Mouse (Mus musculus) CH12.LX (cell line): ENCODE data around the gene Cipc. TPM values are rescaled to one million over a fixed set of nuclear protein-coding genes. Genes with fewer than 3 reads are reported as not detected.

Source experiments
- DNase-seq: peaks from one replicate; pipeline ENCODE4 v3.0.0-alpha.2; 2013; ENCODE audit errors: extremely low read depth
- H3K27ac ChIP-seq: 2 replicates; pipeline ENCODE4 v1.5.1; 2012; ENCODE audit warnings: low read depth, mild to moderate bottlenecking, control low read depth, moderate library complexity; ENCODE audit not compliant: insufficient read depth
- H3K27me3 ChIP-seq: replicated peaks from 2 replicates; pipeline ENCODE3; 2012; ENCODE audit warnings: inconsistent platforms
- H3K36me3 ChIP-seq, 2 experiments: replicated peaks in 1 of 2; 2 replicates each; pipeline versions ENCODE3 to v1.6.1; 2012; ENCODE audit warnings: inconsistent platforms in 1 of 2, low read length in 1 of 2, mild to moderate bottlenecking in 1 of 2, mixed read lengths in 1 of 2, moderate library complexity in 1 of 2; ENCODE audit not compliant: control insufficient read depth in 1 of 2, insufficient read depth in 1 of 2
- H3K4me1 ChIP-seq, 2 experiments: 2 replicates each; pipeline ENCODE4 v1.6.1; 2012; ENCODE audit warnings: inconsistent platforms in 1 of 2, moderate library complexity in 1 of 2; ENCODE audit not compliant: insufficient read depth in 2 of 2, control insufficient read depth in 1 of 2
- H3K4me2 ChIP-seq: 2 replicates; pipeline ENCODE4 v1.6.1; 2012; ENCODE audit warnings: low read depth, mild to moderate bottlenecking, control low read depth; ENCODE audit not compliant: poor library complexity, insufficient read depth, severe bottlenecking
- H3K4me3 ChIP-seq, 3 experiments: fragments of 150-350 bp in 1 of 3; sonication (generic) in 1 of 3; replicated peaks in 1 of 3; 2 replicates each; pipeline versions ENCODE3 to v1.5.1; 2011 to 2012; ENCODE audit warnings: low read depth in 2 of 3, low read length in 2 of 3, mild to moderate bottlenecking in 2 of 3, moderate library complexity in 2 of 3, control low read depth in 1 of 3, improper control_type of control experiment in 1 of 3, inconsistent platforms in 1 of 3, mixed read lengths in 1 of 3; ENCODE audit not compliant: poor library complexity in 1 of 3
- H3K79me2 ChIP-seq: replicated peaks from 2 replicates; pipeline ENCODE4 v1.6.1; 2012; ENCODE audit warnings: mild to moderate bottlenecking, moderate library complexity; ENCODE audit not compliant: control insufficient read depth, poor library complexity, insufficient read depth, severe bottlenecking; ENCODE audit errors: extremely low read depth
- H3K9ac ChIP-seq: 2 replicates; pipeline ENCODE4 v1.6.1; 2012; ENCODE audit warnings: low read depth, mild to moderate bottlenecking, control low read depth, moderate library complexity; ENCODE audit not compliant: insufficient read depth
- H3K9me3 ChIP-seq: replicated peaks from 2 replicates; pipeline ENCODE3; 2012; ENCODE audit warnings: low read length, inconsistent platforms, mixed read lengths
- CHD1 ChIP-seq: IDR thresholded peaks from 2 replicates; pipeline ENCODE4 v1.6.1; 2012; ENCODE audit warnings: low read depth, low read length, improper control_type of control experiment, inconsistent platforms
- CHD2 ChIP-seq: IDR thresholded peaks from 2 replicates; pipeline ENCODE4 v1.6.1; 2011; ENCODE audit warnings: low read length, improper control_type of control experiment
- CTCF ChIP-seq, 2 experiments: IDR thresholded peaks in 1 of 2; conservative IDR thresholded peaks in 1 of 2; 2 replicates each; pipeline ENCODE4 v1.5.1; 2011 to 2012; ENCODE audit warnings: low read depth in 2 of 2, low read length in 2 of 2, improper control_type of control experiment in 1 of 2, inconsistent platforms in 1 of 2, mild to moderate bottlenecking in 1 of 2, moderate library complexity in 1 of 2
- E2F4 ChIP-seq: IDR thresholded peaks from 2 replicates; pipeline ENCODE4 v1.6.1; 2011; ENCODE audit warnings: low read depth, low read length, improper control_type of control experiment; ENCODE audit not compliant: insufficient replicate concordance
- ELF1 ChIP-seq: IDR thresholded peaks from 2 replicates; pipeline ENCODE4 v1.6.1; 2014; ENCODE audit warnings: low read depth, mild to moderate bottlenecking, inconsistent platforms, low read length, improper control_type of control experiment
- EP300 ChIP-seq: IDR thresholded peaks from 2 replicates; pipeline ENCODE4 v1.6.1; 2011; ENCODE audit warnings: low read length, improper control_type of control experiment
- GABPA ChIP-seq: IDR thresholded peaks from 2 replicates; pipeline ENCODE4 v1.6.1; 2012; ENCODE audit warnings: low read depth, low read length, improper control_type of control experiment, inconsistent platforms; ENCODE audit not compliant: insufficient replicate concordance
- IRF4 ChIP-seq: IDR thresholded peaks from 2 replicates; pipeline ENCODE4 v1.6.1; 2014; ENCODE audit warnings: low read depth, mild to moderate bottlenecking, inconsistent platforms, low read length, improper control_type of control experiment
- JUN ChIP-seq: IDR thresholded peaks from 2 replicates; pipeline ENCODE4 v1.6.1; 2011; ENCODE audit warnings: low read depth, mild to moderate bottlenecking, low read length, improper control_type of control experiment, moderate library complexity; ENCODE audit not compliant: insufficient read depth
- KAT2A ChIP-seq: IDR thresholded peaks from 2 replicates; pipeline ENCODE4 v1.6.1; 2012; ENCODE audit warnings: low read length, improper control_type of control experiment, inconsistent platforms; ENCODE audit not compliant: insufficient replicate concordance
- MAZ ChIP-seq: IDR thresholded peaks from 2 replicates; pipeline ENCODE4 v1.6.1; 2012; ENCODE audit warnings: low read depth, mild to moderate bottlenecking, inconsistent platforms, low read length, improper control_type of control experiment, moderate library complexity
- MEF2A ChIP-seq: IDR thresholded peaks from 2 replicates; pipeline ENCODE4 v1.6.1; 2014; ENCODE audit warnings: low read depth, mild to moderate bottlenecking, inconsistent platforms, low read length, improper control_type of control experiment, borderline replicate concordance
- MYC ChIP-seq: IDR thresholded peaks from 2 replicates; pipeline ENCODE4 v1.6.1; 2011; ENCODE audit warnings: low read depth, mild to moderate bottlenecking, improper control_type of control experiment, low read length
- NRF1 ChIP-seq: IDR thresholded peaks from 2 replicates; pipeline ENCODE4 v1.6.1; 2014; ENCODE audit warnings: low read depth, mild to moderate bottlenecking, inconsistent platforms, low read length, improper control_type of control experiment, moderate library complexity
- POLR2AphosphoS2 ChIP-seq: IDR thresholded peaks from 2 replicates; pipeline ENCODE4 v1.6.1; 2011; ENCODE audit warnings: low read depth, low read length, improper control_type of control experiment
- RAD21 ChIP-seq: IDR thresholded peaks from 2 replicates; pipeline ENCODE4 v1.6.1; 2011; ENCODE audit warnings: low read depth, mild to moderate bottlenecking, low read length, improper control_type of control experiment, moderate library complexity
- RCOR1 ChIP-seq: conservative IDR thresholded peaks from 2 replicates; pipeline ENCODE4 v1.6.1; 2012; ENCODE audit warnings: low read depth, mild to moderate bottlenecking, inconsistent platforms, low read length, improper control_type of control experiment
- SMC3 ChIP-seq: IDR thresholded peaks from 2 replicates; pipeline ENCODE4 v1.6.1; 2011; ENCODE audit warnings: low read depth, low read length, improper control_type of control experiment
- TCF12 ChIP-seq: IDR thresholded peaks from 2 replicates; pipeline ENCODE4 v1.6.1; 2014; ENCODE audit warnings: low read depth, mild to moderate bottlenecking, inconsistent platforms, low read length, improper control_type of control experiment
- USF1 ChIP-seq: IDR thresholded peaks from 2 replicates; pipeline ENCODE4 v1.6.1; 2014; ENCODE audit warnings: low read depth, mild to moderate bottlenecking, inconsistent platforms, low read length, improper control_type of control experiment
- ZKSCAN1 ChIP-seq: IDR thresholded peaks from 2 replicates; pipeline ENCODE4 v1.6.1; 2012; ENCODE audit warnings: low read depth, inconsistent platforms, low read length, improper control_type of control experiment, borderline replicate concordance
- ZNF384 ChIP-seq: IDR thresholded peaks from 2 replicates; pipeline ENCODE4 v1.6.1; 2012; ENCODE audit warnings: low read depth, low read length, improper control_type of control experiment, inconsistent platforms
- dilution Hi-C: fragments of 300-500 bp; cut with MboI; formaldehyde crosslinking; loops from 2 replicates; pipeline ENCODE4 v1.14.3; 2020; ENCODE audit warnings: low sequenced_read_pairs; ENCODE audit not compliant: extremely low pct_unique_long_range_greater_than_20kb, extremely low pct_ligation_motif_present
- in situ Hi-C: fragments of 300-500 bp; cut with MboI; formaldehyde crosslinking; loops from 3 replicates; pipeline ENCODE4 v1.14.3; 2019; ENCODE audit warnings: low sequenced_read_pairs, low pct_ligation_motif_present, low pct_unique_long_range_greater_than_20kb, mixed read lengths
- polyA plus RNA-seq: library from polyadenylated mRNA; unstranded; fragments of >175 nt; gene quantifications from 2 replicates; pipeline ENCODE4 v1.2.1, GENCODE M21; 2012; ENCODE audit warnings: low read depth; ENCODE audit not compliant: insufficient read length
- total RNA-seq, 2 experiments: library from RNA; depleted of rRNA; stranded (reverse); fragments of 300-350 nt in 1 of 2; fragments of >200 nt in 1 of 2; gene quantifications; 2 replicates each; pipeline ENCODE4 v1.2.3; 2012 to 2014

Cipc gene
- total and polyA plus RNA-seq, 3 experiments, result 15.7 to 20.5 (median 18.7) TPM

DNA sequence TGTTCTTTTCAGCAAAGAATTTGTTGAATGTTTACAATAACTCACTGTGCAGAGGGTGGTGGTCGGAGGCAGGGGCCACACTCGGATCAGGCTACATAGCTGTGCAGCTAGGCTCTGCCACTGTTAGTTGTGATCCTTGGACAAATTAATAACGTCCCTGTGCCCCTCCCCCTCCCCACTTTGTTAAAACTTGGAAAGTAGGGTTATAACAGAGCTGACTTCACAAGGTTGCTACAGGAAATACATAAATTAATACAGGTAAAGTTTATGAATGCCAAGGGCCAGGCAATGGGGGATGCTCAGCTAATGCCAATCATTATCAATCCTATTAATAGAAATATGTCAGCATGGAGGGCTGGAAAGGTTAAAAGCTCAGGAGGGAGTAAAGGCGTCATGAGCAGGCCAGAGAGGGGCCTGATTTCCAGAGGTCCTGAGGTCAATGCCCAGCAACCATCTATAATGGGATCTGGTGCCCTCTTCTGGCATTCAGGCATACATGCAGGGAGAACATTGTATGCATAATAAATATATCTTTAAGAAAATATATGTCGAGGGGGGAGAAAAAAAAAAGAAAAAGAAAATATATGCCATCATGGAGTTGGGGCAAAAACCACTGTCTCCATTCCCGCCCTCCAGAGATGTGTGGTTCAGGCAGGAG lies 29.8 kb downstream of the Cipc start:
- DNase-seq, result no peak
- in situ Hi-C loops (no loop called here), dilution Hi-C loops (no loop called here)
- Histone ChIP-seq H3K79me2 (no peaks in the 10 kb centered on the region), H3K36me3 (no peaks in the 10 kb centered on the region), H3K9me3 (no peaks in the 10 kb centered on the region), H3K4me1 (peaks cover 0 to 8% of the 10 kb centered on the region in 2 experiments; a peak in 2 of 4 replicates), H3K9ac (no peak overlapping the region), H3K27ac (no peak overlapping the region), H3K4me3 (no peak overlapping the region), H3K4me2 (no peak overlapping the region), H3K27me3 (peaks cover 38% of the 10 kb centered on the region)
- TF ChIP-seq RAD21 (peak; percentile 62), CHD1 (no peak), RCOR1 (no peak), CHD2 (no peak), CTCF (conservative IDR thresholded peaks at IDR 0.05 in 1 of 2, IDR thresholded peaks at IDR 0.05 in 1 of 2; ENCODE audit: low read depth in 2 of 2, low read length in 2 of 2) (peak; percentile 26 to 72; a peak in 2 of 4 replicates), NRF1 (no peak), SMC3 (peak; percentile 52)

GRCm38 (mm10) chr12:86977833-86978232 lies 31.0 kb downstream of the Cipc start:
- DNase-seq, result no peak
- Histone ChIP-seq H3K4me3 (no peak overlapping the region), H3K9me3 (no peaks in the 10 kb centered on the region), H3K27ac (no peak overlapping the region), H3K4me2 (no peak overlapping the region), H3K9ac (no peak overlapping the region), H3K4me1 (peaks cover 0 to 8% of the 10 kb centered on the region in 2 experiments; a peak in 2 of 4 replicates), H3K36me3 (no peaks in the 10 kb centered on the region), H3K79me2 (no peaks in the 10 kb centered on the region), H3K27me3 (peaks cover 47% of the 10 kb centered on the region)
- dilution Hi-C loops, result no loop called here
- TF ChIP-seq ZKSCAN1 (no peak), KAT2A (no peak), IRF4 (no peak), RCOR1 (no peak), JUN (no peak), GABPA (no peak), USF1 (no peak), ZNF384 (no peak), EP300 (no peak), MYC (no peak), NRF1 (no peak), CHD2 (no peak), E2F4 (no peak), TCF12 (no peak), MEF2A (no peak), POLR2AphosphoS2 (no peak), CTCF (conservative IDR thresholded peaks at IDR 0.05 in 1 of 2, IDR thresholded peaks at IDR 0.05 in 1 of 2; ENCODE audit: low read depth in 2 of 2, low read length in 2 of 2) (no peak), MAZ (no peak), ELF1 (no peak)
- in situ Hi-C loops, result no loop called here
